Mouse (Mus musculus): ENCODE data around the gene Lyrm7. TPM values are rescaled to one million over a fixed set of nuclear protein-coding genes. Genes with fewer than 3 reads are reported as not detected.

Gene Lyrm7
- polyA plus RNA-seq, 1 experiment from 2014 or later, result 6.1 TPM

GRCm38 (mm10) chr11:54812812-54813516, 47.8 kb downstream of the Lyrm7 start:
- H3K27ac ChIP-seq, result no peak overlapping the region
- no peaks in the 10 kb centered on the region for H3K27me3 ChIP-seq
- H3K4me2 ChIP-seq, result no peak overlapping the region
- H3K4me1 ChIP-seq (replicated peaks), result no peaks in the 10 kb centered on the region
- no peak overlapping the region for H3K9ac ChIP-seq (replicated peaks)
- no peaks in the 10 kb centered on the region for H3K36me3 ChIP-seq
- H3K4me3 ChIP-seq (replicated peaks), result no peak overlapping the region
- H3K9me3 ChIP-seq, result no peaks in the 10 kb centered on the region
- WGBS, result 76% methylated on average over 8 of the region's 8 CpGs
- no peak for ATAC-seq (ENCODE audit: insufficient number of reproducible peaks, insufficient read depth, low FRiP score, low TSS enrichment, low read depth)

- Histone ChIP-seq H3K9me3 (no peaks in the 10 kb centered on the region), H3K27ac (no peak overlapping the region), H3K4me2 (no peak overlapping the region), H3K36me3 (no peaks in the 10 kb centered on the region), H3K9ac (replicated peaks) (no peak overlapping the region), H3K27me3 (no peaks in the 10 kb centered on the region), H3K4me1 (replicated peaks) (no peaks in the 10 kb centered on the region), H3K4me3 (replicated peaks) (no peak overlapping the region)
- WGBS, result 72% methylated on average over 4 of the region's 4 CpGs
- no peak for ATAC-seq (ENCODE audit: insufficient number of reproducible peaks, insufficient read depth, low FRiP score, low TSS enrichment, low read depth)
Observed at GRCm38 (mm10) chr11:54812314-54812713, 48.4 kb downstream of the Lyrm7 start.

- 76% methylated on average over 3 of the region's 3 CpGs for WGBS
- Histone ChIP-seq H3K4me1 (replicated peaks) (no peaks in the 10 kb centered on the region), H3K9me3 (no peaks in the 10 kb centered on the region), H3K36me3 (no peaks in the 10 kb centered on the region), H3K27me3 (no peaks in the 10 kb centered on the region), H3K4me3 (replicated peaks) (no peak overlapping the region), H3K4me2 (no peak overlapping the region), H3K9ac (replicated peaks) (no peak overlapping the region), H3K27ac (no peak overlapping the region)
- ATAC-seq (ENCODE audit: insufficient number of reproducible peaks, insufficient read depth, low FRiP score, low TSS enrichment, low read depth), result no peak
Observed at GRCm38 (mm10) chr11:54811054-54811453, 49.7 kb downstream of the Lyrm7 start.

GRCm38 (mm10) chr11:54809582-54809981, 51.1 kb downstream of the Lyrm7 start:
- no peak overlapping the region for H3K9ac ChIP-seq (replicated peaks)
- ATAC-seq (ENCODE audit: insufficient number of reproducible peaks, insufficient read depth, low FRiP score, low TSS enrichment, low read depth), result no peak
- no peaks in the 10 kb centered on the region for H3K27me3 ChIP-seq
- no peak overlapping the region for H3K27ac ChIP-seq
- H3K9me3 ChIP-seq, result no peaks in the 10 kb centered on the region
- no peak overlapping the region for H3K4me2 ChIP-seq
- WGBS, result 79% methylated on average over 5 of the region's 5 CpGs
- no peak overlapping the region for H3K4me3 ChIP-seq (replicated peaks)
- H3K36me3 ChIP-seq, result no peaks in the 10 kb centered on the region
- H3K4me1 ChIP-seq (replicated peaks), result no peaks in the 10 kb centered on the region

GRCm38 (mm10) chr11:54808177-54808576, 52.5 kb downstream of the Lyrm7 start:
- no peak for ATAC-seq (ENCODE audit: insufficient number of reproducible peaks, insufficient read depth, low FRiP score, low TSS enrichment, low read depth)
- WGBS, result 75% methylated on average over 4 of the region's 4 CpGs
- H3K27me3 ChIP-seq, result no peaks in the 10 kb centered on the region
- no peak overlapping the region for H3K27ac ChIP-seq
- H3K36me3 ChIP-seq, result no peaks in the 10 kb centered on the region
- no peak overlapping the region for H3K4me3 ChIP-seq (replicated peaks)
- no peaks in the 10 kb centered on the region for H3K9me3 ChIP-seq
- no peak overlapping the region for H3K4me2 ChIP-seq
- H3K4me1 ChIP-seq (replicated peaks), result no peaks in the 10 kb centered on the region
- no peak overlapping the region for H3K9ac ChIP-seq (replicated peaks)

- Histone ChIP-seq H3K4me3 (replicated peaks) (no peak overlapping the region), H3K4me1 (replicated peaks) (no peaks in the 10 kb centered on the region), H3K36me3 (no peaks in the 10 kb centered on the region), H3K27me3 (no peaks in the 10 kb centered on the region), H3K4me2 (no peak overlapping the region), H3K9ac (replicated peaks) (no peak overlapping the region), H3K9me3 (no peaks in the 10 kb centered on the region), H3K27ac (no peak overlapping the region)
- ATAC-seq (ENCODE audit: insufficient number of reproducible peaks, insufficient read depth, low FRiP score, low TSS enrichment, low read depth), result no peak
- 71% methylated on average over 9 of the region's 9 CpGs for WGBS
Observed at GRCm38 (mm10) chr11:54807669-54808068, 53.0 kb downstream of the Lyrm7 start.

- no peaks in the 10 kb centered on the region for H3K4me1 ChIP-seq (replicated peaks)
- WGBS, result 96% methylated on average over 28 of the region's 28 CpGs
- no peak overlapping the region for H3K4me3 ChIP-seq (replicated peaks)
- H3K27me3 ChIP-seq, result no peaks in the 10 kb centered on the region
- no peak for ATAC-seq (ENCODE audit: insufficient number of reproducible peaks, insufficient read depth, low FRiP score, low TSS enrichment, low read depth)
- no peak overlapping the region for H3K9ac ChIP-seq (replicated peaks)
- H3K27ac ChIP-seq, result no peak overlapping the region
- no peak overlapping the region for H3K4me2 ChIP-seq
- H3K9me3 ChIP-seq, result no peaks in the 10 kb centered on the region
- H3K36me3 ChIP-seq, result no peaks in the 10 kb centered on the region
Observed at GRCm38 (mm10) chr11:54806891-54807290, 53.8 kb downstream of the Lyrm7 start.

GRCm38 (mm10) chr11:54805196-54805595, 55.5 kb downstream of the Lyrm7 start:
- Histone ChIP-seq H3K27me3 (no peaks in the 10 kb centered on the region), H3K4me1 (replicated peaks) (no peaks in the 10 kb centered on the region), H3K36me3 (no peaks in the 10 kb centered on the region), H3K9me3 (no peaks in the 10 kb centered on the region), H3K27ac (no peak overlapping the region), H3K9ac (replicated peaks) (no peak overlapping the region), H3K4me3 (replicated peaks) (no peak overlapping the region), H3K4me2 (no peak overlapping the region)
- no peak for ATAC-seq (ENCODE audit: insufficient number of reproducible peaks, insufficient read depth, low FRiP score, low TSS enrichment, low read depth)
- WGBS, result 87% methylated on average over 4 of the region's 4 CpGs

- H3K27ac ChIP-seq, result no peak overlapping the region
- ATAC-seq (ENCODE audit: insufficient number of reproducible peaks, insufficient read depth, low FRiP score, low TSS enrichment, low read depth), result no peak
- H3K27me3 ChIP-seq, result no peaks in the 10 kb centered on the region
- no peak overlapping the region for H3K9ac ChIP-seq (replicated peaks)
- no peaks in the 10 kb centered on the region for H3K4me1 ChIP-seq (replicated peaks)
- 48% methylated on average over 6 of the region's 6 CpGs for WGBS
- no peaks in the 10 kb centered on the region for H3K9me3 ChIP-seq
- no peaks in the 10 kb centered on the region for H3K36me3 ChIP-seq
- H3K4me3 ChIP-seq (replicated peaks), result no peak overlapping the region
- H3K4me2 ChIP-seq, result no peak overlapping the region
Observed at GRCm38 (mm10) chr11:54802621-54803020, 58.1 kb downstream of the Lyrm7 start.

GRCm38 (mm10) chr11:54801791-54802558, 58.7 kb downstream of the Lyrm7 start:
- Histone ChIP-seq H3K27ac (no peak overlapping the region), H3K4me2 (no peak overlapping the region), H3K9me3 (no peaks in the 10 kb centered on the region), H3K36me3 (no peaks in the 10 kb centered on the region), H3K4me3 (replicated peaks) (no peak overlapping the region), H3K27me3 (no peaks in the 10 kb centered on the region), H3K4me1 (replicated peaks) (no peaks in the 10 kb centered on the region), H3K9ac (replicated peaks) (no peak overlapping the region)
- WGBS, result 72% methylated on average over 6 of the region's 6 CpGs
- ATAC-seq (ENCODE audit: insufficient number of reproducible peaks, insufficient read depth, low FRiP score, low TSS enrichment, low read depth), result no peak

GRCm38 (mm10) chr11:54796551-54796950, 64.2 kb downstream of the Lyrm7 start:
- Histone ChIP-seq H3K9ac (replicated peaks) (no peak overlapping the region), H3K4me2 (no peak overlapping the region), H3K9me3 (no peaks in the 10 kb centered on the region), H3K27ac (no peak overlapping the region), H3K27me3 (no peaks in the 10 kb centered on the region), H3K36me3 (no peaks in the 10 kb centered on the region), H3K4me1 (replicated peaks) (no peaks in the 10 kb centered on the region), H3K4me3 (replicated peaks) (no peak overlapping the region)
- no peak for ATAC-seq (ENCODE audit: insufficient number of reproducible peaks, insufficient read depth, low FRiP score, low TSS enrichment, low read depth)
- WGBS, result 80% methylated on average over 11 of the region's 11 CpGs
